Mouse (Mus musculus): Measurements from ENCODE around the gene Fas.

Gene Fas

GRCm38 (mm10) chr19:34289948-34290789 is at the start of gene Fas:
Gene Fas, plus strand, starts transcription at chr19:34290666.
- peak; percentile 86 for DNase-seq (ENCODE audit: low spot score in 2 of 2)

GRCm38 (mm10) chr19:34241247-34241915 is 49.1 kb upstream of the Fas start:
- peak in 1 of 2 experiments; percentile 43 for DNase-seq (ENCODE audit: low spot score in 2 of 2)

DNA sequence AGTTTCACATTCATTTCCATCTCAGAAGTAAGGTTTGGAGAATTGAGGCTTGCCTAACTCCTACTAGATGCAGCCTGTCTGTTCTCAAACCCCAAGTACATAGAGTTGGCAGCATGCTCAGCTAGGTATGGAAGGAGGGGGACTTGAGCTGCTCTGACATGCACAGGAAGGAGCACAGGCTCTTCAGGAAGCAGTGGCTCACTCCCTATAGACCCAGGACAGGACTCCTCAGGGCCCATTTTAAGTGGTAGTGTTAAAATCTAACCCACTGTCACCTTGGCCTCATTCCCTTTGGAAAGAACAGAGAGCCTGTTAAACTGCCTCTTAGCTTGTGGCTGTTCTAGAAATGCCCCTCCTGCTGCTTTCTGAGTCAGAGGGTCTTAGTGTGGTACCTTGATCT is 47.5 kb upstream of the Fas start:
- no peak for DNase-seq (ENCODE audit: low spot score in 2 of 2)

GRCm38 (mm10) chr19:34244056-34244455 is 46.4 kb upstream of the Fas start:
- peak; percentile 60 to 78 for DNase-seq (ENCODE audit: low spot score in 2 of 2)

DNA sequence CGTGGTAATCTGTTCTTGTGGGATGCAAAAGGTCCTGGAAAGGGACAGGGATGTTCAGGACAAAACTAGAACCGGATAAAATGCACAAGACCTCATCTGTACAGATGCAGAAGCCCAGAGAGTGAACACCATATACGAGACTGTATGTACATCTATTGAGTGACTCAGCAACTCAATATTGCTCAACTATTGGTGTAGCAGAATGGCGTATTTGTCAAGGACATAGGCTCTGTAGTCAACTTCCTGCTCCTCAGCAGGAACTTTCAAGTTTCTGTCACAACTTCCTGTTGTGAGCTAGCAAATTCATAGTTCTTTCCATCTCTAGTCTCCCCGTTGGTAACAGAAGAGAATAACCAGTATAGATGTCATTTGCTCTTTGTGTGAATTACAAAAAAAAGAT is 41.9 kb upstream of the Fas start:
- DNase-seq (ENCODE audit: low spot score in 2 of 2): no peak

DNA sequence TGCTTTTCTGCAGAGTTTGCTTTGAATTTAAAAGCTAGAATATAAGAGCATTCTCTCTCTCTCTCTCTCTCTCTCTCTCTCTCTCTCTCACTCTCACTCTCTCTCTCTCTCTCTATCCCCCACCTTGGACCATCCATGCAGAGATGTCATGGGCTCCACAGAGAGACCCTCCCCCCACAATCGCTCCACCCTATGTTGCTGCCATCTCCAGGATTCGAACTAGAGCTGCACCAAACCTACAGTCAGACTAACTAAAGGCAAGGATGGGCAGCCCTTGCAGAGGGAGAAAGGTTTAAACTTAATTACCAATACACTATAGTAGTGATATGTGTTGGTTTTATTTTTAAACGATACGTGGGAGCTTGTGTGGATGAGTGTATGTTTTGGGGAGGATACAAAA is 39.8 kb upstream of the Fas start:
- DNase-seq (ENCODE audit: low spot score in 2 of 2): no peak

DNA sequence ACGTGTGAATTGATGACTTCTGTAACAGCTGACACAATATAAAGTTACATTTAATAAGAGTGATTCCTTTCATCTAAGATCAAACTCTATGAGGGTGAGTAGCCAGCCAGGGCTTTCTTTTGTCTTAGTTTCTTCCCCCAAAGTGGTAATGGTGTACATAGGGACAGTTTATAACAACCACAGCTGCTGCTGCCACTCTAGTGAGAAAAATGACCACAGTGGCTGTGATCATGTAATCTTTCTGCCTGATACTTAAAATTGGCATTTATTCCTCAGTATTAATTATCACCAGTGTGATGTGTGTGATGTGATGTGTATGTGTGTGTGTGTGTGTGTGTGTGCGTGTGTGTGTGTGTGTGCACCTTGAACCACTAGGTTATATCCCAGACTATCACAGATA is 38.6 kb upstream of the Fas start:
- no peak for DNase-seq (ENCODE audit: low spot score in 2 of 2)

DNA sequence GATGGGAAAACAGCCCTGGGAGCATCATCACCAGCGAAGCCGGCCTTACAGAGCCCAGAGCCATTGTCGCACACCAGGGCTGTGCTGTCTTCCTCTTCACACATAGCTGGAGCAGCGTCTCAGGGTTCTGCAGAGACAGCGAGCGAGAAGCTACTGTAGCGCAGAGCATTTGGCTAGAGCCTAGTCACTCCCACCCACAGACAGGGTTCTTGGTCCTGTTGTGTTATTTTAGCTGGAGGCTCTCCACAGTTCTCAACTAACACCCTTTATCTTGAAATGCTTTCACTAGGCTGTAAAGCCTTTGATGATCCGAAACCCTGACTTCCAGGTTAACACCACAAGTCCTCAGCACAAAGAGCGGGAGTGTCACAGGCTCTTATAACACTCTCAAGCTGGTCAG is 38.0 kb upstream of the Fas start:
- no peak for DNase-seq (ENCODE audit: low spot score in 2 of 2)

- peak; percentile 30 to 31 for DNase-seq (ENCODE audit: low spot score in 2 of 2)
Observed at GRCm38 (mm10) chr19:34254101-34254879, 36.2 kb upstream of the Fas start.

DNA sequence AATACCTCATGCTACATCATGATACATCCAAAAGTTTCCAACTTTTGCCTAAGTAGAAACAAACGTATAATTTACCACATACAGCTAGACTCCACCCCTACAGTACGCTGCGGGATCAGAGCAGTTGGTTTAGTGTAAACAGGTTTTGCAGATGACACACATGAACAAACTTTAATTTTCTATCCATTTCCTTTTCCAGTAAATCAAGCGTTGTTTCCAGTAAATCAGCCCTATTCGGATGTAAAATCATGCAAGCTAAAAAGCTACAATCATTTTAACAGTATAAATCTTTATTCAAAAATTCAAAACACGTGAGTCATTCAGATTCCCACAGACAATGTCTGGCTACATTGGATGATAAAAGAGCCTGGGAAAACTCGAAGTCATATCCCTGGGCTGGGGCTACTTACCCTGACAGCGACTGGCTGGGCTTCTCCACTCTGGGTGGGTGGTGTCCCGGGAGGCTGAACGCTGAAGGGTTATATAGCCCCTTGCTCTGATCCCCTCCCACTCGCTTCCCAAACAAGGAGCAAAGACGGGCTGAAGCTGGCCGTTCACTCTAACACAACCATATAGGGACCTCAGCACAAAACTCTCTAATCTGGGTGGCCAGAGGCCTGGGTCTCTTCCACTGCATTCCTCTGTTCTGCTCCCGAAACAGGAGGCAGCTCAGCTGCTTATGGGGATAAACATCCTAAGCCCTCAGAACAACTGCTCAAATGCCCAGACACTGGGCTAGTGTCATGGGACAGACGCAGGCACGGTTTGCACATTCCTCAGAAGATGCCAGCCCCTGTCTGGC is 35.4 kb upstream of the Fas start, which contains the start of gene Acta2:
Gene Acta2 (minus strand): TSS at position 711 of the 802 bp plus-strand sequence.
- peak; percentile 15 to 29 for DNase-seq (ENCODE audit: low spot score in 2 of 2)

DNA sequence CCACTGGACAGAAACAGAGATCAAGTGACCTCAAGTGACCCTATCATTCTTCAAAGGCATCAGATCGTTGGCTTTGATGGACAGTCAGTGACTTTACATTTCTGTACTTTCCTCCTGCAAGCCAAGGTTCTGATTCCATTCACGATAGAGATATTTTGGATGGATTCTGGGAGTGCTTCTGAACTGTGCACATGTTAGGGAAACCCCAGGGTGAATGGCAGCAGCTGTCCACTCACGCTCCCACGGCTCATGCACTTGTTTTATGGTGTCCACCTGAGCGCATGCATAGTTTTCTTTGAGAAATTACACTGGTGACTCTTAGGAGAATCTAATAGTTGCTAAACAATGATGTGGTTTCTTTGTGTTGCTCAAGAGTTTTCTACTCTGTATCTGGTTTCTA is 34.3 kb upstream of the Fas start:
- no peak for DNase-seq (ENCODE audit: low spot score in 2 of 2)

GRCm38 (mm10) chr19:34256936-34257335 is 33.5 kb upstream of the Fas start:
- DNase-seq (ENCODE audit: low spot score in 2 of 2): no peak

- peak in 1 of 2 experiments; percentile 34 for DNase-seq (ENCODE audit: low spot score in 2 of 2)
Observed at GRCm38 (mm10) chr19:34262273-34262974, 28.0 kb upstream of the Fas start.

DNA sequence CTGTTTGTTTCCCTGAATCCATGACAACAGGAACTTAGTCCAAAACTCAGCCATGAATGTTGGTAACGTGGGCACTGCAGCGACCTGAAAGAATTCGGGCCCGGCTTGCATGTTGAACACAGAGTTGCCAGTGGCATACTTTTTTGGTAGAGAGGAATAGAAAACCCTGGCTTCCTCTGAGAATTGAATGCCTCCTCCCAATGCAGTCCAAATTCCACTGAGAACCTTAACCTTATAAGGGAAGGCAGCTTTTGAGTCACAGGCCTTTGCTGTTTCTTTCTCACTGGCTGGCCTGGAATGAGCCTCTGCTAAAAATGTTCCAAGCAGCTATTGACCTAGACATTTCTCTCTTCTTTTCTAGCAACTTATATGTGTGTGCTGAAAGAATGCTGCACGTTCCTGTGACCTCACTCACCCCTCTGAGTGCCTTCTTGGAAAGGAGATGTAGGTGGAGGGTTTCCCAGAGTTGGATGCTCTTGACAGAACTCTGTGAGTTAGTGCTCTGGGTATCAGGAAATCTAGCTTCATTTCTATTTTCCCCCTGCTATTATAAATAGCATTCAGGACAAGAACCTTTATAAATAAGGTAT is 24.8 kb upstream of the Fas start:
- DNase-seq (ENCODE audit: low spot score in 2 of 2): peak; percentile 20 to 53

DNA sequence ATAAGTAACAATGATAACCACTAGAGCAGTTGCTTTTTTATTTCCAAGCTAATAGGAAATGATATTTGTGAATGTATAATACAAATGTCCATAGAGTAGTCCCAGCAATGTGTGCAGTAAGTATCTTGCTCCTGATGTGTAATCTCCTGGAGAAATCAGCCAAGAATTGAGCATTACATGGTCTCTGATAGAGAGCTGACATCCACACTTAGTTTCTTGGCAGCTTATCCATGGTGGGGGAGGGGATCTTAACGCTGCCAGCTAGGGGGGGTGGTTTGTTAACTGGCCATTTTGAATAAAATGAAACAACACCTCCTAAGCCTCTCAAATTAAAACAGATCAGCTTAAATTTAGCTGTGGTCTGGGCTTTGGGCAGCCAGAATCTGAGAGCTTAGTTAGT is 21.5 kb upstream of the Fas start:
- no peak for DNase-seq (ENCODE audit: low spot score in 2 of 2)

DNA sequence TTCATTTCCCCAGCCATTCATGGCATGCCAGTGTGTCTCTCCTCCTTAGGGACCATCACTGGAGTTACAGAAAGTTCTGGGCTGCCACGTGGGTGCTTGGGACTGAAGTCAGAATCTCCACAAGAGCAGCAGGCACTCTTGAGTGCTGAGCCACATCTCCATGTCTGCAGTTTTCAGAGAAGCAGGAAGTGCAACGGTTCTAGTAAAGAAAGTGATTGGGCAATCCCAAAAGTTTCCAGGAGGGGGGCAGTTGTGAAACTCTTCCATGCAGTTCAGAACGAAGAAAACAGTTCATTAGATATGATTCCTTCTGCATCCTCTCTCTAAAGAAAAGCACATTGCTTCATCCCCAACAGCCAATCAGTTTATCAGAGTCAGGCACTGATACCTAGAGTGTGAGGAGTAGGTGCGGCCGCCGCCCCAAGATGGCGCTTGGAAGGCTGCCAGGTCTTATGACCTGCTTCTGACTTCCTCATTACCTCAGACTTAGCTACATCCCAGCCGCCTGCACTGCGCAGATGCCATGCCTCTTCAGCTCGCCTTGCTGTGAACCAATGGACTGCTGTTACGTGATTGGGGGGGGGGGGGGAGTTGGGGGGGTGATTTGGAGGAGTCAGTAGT is 20.2 kb upstream of the Fas start:
- peak in 1 of 2 experiments; percentile 24 for DNase-seq (ENCODE audit: low spot score in 2 of 2)

GRCm38 (mm10) chr19:34270824-34271464 is 19.5 kb upstream of the Fas start:
- no peak for DNase-seq (ENCODE audit: low spot score in 2 of 2)

DNA sequence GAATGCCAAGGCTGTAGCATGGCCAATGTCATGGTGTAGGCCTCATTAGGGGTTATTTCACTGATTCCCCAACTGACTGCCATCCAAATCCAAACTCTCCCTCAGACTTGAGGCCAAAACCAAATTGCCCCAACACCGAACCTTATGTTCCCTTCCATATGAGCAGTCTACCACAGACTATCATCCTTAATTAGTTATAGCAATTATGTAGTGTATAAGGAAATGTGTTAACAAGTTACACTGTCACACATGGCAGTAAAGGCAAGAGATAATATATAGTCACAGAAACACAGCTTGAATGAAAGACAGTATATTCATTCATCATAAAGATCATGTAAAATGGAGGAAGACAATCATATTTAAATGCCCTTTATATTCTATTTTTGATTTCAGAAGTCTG is 17.4 kb upstream of the Fas start:
- no peak for DNase-seq (ENCODE audit: low spot score in 2 of 2)

DNA sequence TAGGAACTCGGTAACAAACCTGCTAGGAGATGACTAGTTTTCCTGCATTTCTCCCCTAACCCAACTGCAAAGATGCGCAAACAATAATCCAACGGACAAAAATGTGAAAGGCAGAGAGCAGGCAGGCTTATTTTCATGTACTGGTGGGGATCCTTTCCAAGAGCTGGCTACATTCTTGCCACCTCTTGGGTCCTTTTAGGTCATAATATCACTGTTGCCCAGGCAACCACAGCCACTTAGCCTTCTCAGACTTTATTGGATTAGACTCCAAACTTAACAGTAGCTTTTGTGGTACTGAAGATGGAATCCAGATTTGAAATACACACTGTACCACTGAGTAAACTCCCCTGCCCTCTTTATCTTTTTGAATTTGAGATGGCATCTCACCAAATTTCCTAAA is 12.4 kb upstream of the Fas start:
- DNase-seq (ENCODE audit: low spot score in 2 of 2): no peak
